Comparison of ENCODE assay signal across 7 mouse cellular contexts in the genomic region with DNA sequence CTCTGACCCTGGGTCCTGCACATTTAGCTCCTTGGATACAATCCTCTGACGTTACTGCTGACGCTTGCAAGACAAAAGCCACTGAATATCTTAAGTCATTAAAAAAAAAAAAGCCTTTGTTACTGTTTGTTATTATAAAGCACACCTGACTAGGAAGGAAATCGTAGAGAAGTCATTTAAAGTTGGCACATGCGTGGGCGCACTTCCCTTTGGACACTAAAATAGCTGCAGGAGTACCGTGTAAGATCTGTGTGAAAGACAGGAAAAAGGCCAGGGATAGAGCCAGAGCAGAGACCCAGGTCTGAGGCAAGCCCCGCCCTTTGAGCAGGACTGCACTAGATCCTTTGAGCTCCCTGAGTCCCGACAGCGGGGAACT.
DNase-seq lines count a peak whose midpoint lies in the region; ATAC-seq and TF ChIP-seq lines count a peak whose summit lies in the region.

No protein-coding gene starts in this region.

- H3K4me3 ChIP-seq in embryonic facial prominence, embryonic 14.5 days (ENCODE audit: low read depth, low read length): no peak overlapping the region
- H3K4me3 ChIP-seq in hindbrain, embryonic 11.5 days (ENCODE audit: low read depth, low read length): no peak overlapping the region
- H3K4me3 ChIP-seq in midbrain, embryonic 11.5 days (ENCODE audit: low read depth, low read length): no peak overlapping the region

- no peak overlapping the region for H3K27ac ChIP-seq in embryonic facial prominence, embryonic 14.5 days (replicated peaks; ENCODE audit: low read depth, low read length)
- H3K27ac ChIP-seq in hindbrain, embryonic 11.5 days (ENCODE audit: low read depth, low read length): peak overlapping the region; percentile 83
- peak overlapping the region; percentile 78 for H3K27ac ChIP-seq in midbrain, embryonic 11.5 days (ENCODE audit: low read depth, low read length)

- H3K36me3 ChIP-seq in embryonic facial prominence, embryonic 14.5 days (ENCODE audit: control insufficient read depth, insufficient read depth, low read length): peaks cover 13% of the 10 kb centered on the region; the same call in 1 of the 2 replicates
- no peaks in the 10 kb centered on the region for H3K36me3 ChIP-seq in hindbrain, embryonic 11.5 days (ENCODE audit: control insufficient read depth, insufficient read depth, low read length)
- H3K36me3 ChIP-seq in midbrain, embryonic 11.5 days (ENCODE audit: control insufficient read depth, insufficient read depth, low read length): no peaks in the 10 kb centered on the region

- TF ChIP-seq POLR2A in brain, embryonic 14.5 days (IDR thresholded peaks at IDR 0.05; ENCODE audit: borderline replicate concordance, extremely low read depth, insufficient read depth, insufficient read length, poor library complexity, severe bottlenecking): no peak

- DNase-seq in brain, embryonic 14.5 days (ENCODE audit: low read depth): peak; percentile 54
- peak; percentile 30 for DNase-seq in embryonic facial prominence, embryonic 14.5 days (ENCODE audit: low spot score)
- peak; percentile 67 for DNase-seq in hindbrain, embryonic 11.5 days (ENCODE audit: low spot score)
- peak; percentile 95 for DNase-seq in midbrain, embryonic 11.5 days (ENCODE audit: low spot score, missing footprints)
- DNase-seq in spleen, postnatal 36 days (ENCODE audit: low spot score in 2 of 2): no peak
- no peak for DNase-seq in cerebellum, adult 9-11 months
- DNase-seq in spleen, postnatal 4 days (ENCODE audit: low spot score in 2 of 2): no peak

- no peak; the same call in 1 of the 2 replicates for ATAC-seq in embryonic facial prominence, embryonic 14.5 days (ENCODE audit: low read depth)
- ATAC-seq in hindbrain, embryonic 11.5 days (ENCODE audit: low FRiP score): peak; percentile 80
- peak; percentile 78 for ATAC-seq in midbrain, embryonic 11.5 days (ENCODE audit: low FRiP score)

- H3K9ac ChIP-seq in embryonic facial prominence, embryonic 14.5 days (ENCODE audit: low read depth, low read length): no peak overlapping the region
- no peak overlapping the region for H3K9ac ChIP-seq in hindbrain, embryonic 11.5 days (ENCODE audit: low read depth, low read length)
- peak overlapping the region; percentile 38; the same call in 1 of the 2 replicates for H3K9ac ChIP-seq in midbrain, embryonic 11.5 days (ENCODE audit: low read length)

- no peaks in the 10 kb centered on the region for H3K27me3 ChIP-seq in embryonic facial prominence, embryonic 14.5 days (replicated peaks; ENCODE audit: control insufficient read depth, insufficient read depth, low read length)
- no peaks in the 10 kb centered on the region for H3K27me3 ChIP-seq in hindbrain, embryonic 11.5 days (ENCODE audit: control insufficient read depth, insufficient read depth, low read length)
- peaks cover 20% of the 10 kb centered on the region for H3K27me3 ChIP-seq in midbrain, embryonic 11.5 days (ENCODE audit: control insufficient read depth, insufficient read depth, low read length)

- 44% methylated on average over 9 of the region's 9 CpGs for WGBS in embryonic facial prominence, embryonic 14.5 days
- WGBS in hindbrain, embryonic 11.5 days: 16% methylated on average over 9 of the region's 9 CpGs
- WGBS in midbrain, embryonic 11.5 days: 6% methylated on average over 9 of the region's 9 CpGs

- H3K9me3 ChIP-seq in embryonic facial prominence, embryonic 14.5 days (ENCODE audit: control insufficient read depth, low read length): no peaks in the 10 kb centered on the region
- no peaks in the 10 kb centered on the region for H3K9me3 ChIP-seq in hindbrain, embryonic 11.5 days (ENCODE audit: control insufficient read depth, low read length)
- no peaks in the 10 kb centered on the region for H3K9me3 ChIP-seq in midbrain, embryonic 11.5 days (ENCODE audit: control insufficient read depth, low read length)

- no peaks in the 10 kb centered on the region for H3K4me1 ChIP-seq in embryonic facial prominence, embryonic 14.5 days (ENCODE audit: control insufficient read depth, insufficient read depth, low read length)
- H3K4me1 ChIP-seq in hindbrain, embryonic 11.5 days (replicated peaks; ENCODE audit: control insufficient read depth, insufficient read depth, low read length): peaks cover 14% of the 10 kb centered on the region
- peaks cover 36% of the 10 kb centered on the region for H3K4me1 ChIP-seq in midbrain, embryonic 11.5 days (ENCODE audit: control insufficient read depth, insufficient read depth, low read length)

- H3K4me2 ChIP-seq in embryonic facial prominence, embryonic 14.5 days (ENCODE audit: low read depth, low read length): no peak overlapping the region
- H3K4me2 ChIP-seq in hindbrain, embryonic 11.5 days (replicated peaks; ENCODE audit: low read depth, low read length): no peak overlapping the region
- H3K4me2 ChIP-seq in midbrain, embryonic 11.5 days: peak overlapping the region; percentile 33; the same call in 1 of the 2 replicates

- no peak for TF ChIP-seq CTCF in brain, embryonic 14.5 days (IDR thresholded peaks at IDR 0.05; ENCODE audit: borderline replicate concordance, extremely low read depth, insufficient read depth, insufficient read length)

Comparison
In these comparisons a context has a peak if more than half of its experiments do, and no peak if none do; other contexts are left out.
1. DNase-seq: peak in brain, embryonic 14.5 days (single experiment), embryonic facial prominence, embryonic 14.5 days (single experiment), hindbrain, embryonic 11.5 days (single experiment) and midbrain, embryonic 11.5 days (single experiment); none in spleen, postnatal 36 days (0 of 2), cerebellum, adult 9-11 months (single experiment) and spleen, postnatal 4 days (0 of 2).